Mouse (Mus musculus) midbrain, embryonic 16.5 days (tissue): ENCODE results near the gene Chchd3. TPM values are rescaled to one million over a fixed set of nuclear protein-coding genes. Genes with fewer than 3 reads are reported as not detected.

Experiments
- ATAC-seq: fragments of 200-750 bp; cut with Nextera tagmentation; 2 replicates; pipeline ENCODE4 v1.8.0; 2017; ENCODE audit warnings: moderate TSS enrichment
- H3K27ac ChIP-seq: fragments of 300-500 bp; sonication (generic); 2 replicates; pipeline ENCODE4 v1.5.1; 2014; ENCODE audit warnings: mild to moderate bottlenecking, low read length, mixed read lengths
- H3K27me3 ChIP-seq: fragments of 300-500 bp; sonication (generic); 2 replicates; pipeline ENCODE4 v1.6.1; 2014; ENCODE audit warnings: low read depth, low read length, mixed read lengths; ENCODE audit not compliant: control insufficient read depth, insufficient read depth
- H3K36me3 ChIP-seq: fragments of 300-500 bp; sonication (generic); 2 replicates; pipeline ENCODE4 v1.6.1; 2014; ENCODE audit warnings: mild to moderate bottlenecking, low read length, moderate library complexity, mixed read lengths; ENCODE audit not compliant: control insufficient read depth, insufficient read depth
- H3K4me1 ChIP-seq: fragments of 300-500 bp; sonication (generic); 2 replicates; pipeline ENCODE4 v1.6.1; 2014; ENCODE audit warnings: mild to moderate bottlenecking, low read length, mixed read lengths; ENCODE audit not compliant: control insufficient read depth, insufficient read depth
- H3K4me2 ChIP-seq: fragments of 300-500 bp; sonication (generic); 2 replicates; pipeline ENCODE4 v1.6.1; 2014; ENCODE audit warnings: mild to moderate bottlenecking, low read length, mixed read lengths
- H3K4me3 ChIP-seq: fragments of 300-500 bp; sonication (generic); 2 replicates; pipeline ENCODE4 v1.5.1; 2014; ENCODE audit warnings: low read depth, mild to moderate bottlenecking, low read length, moderate library complexity, mixed read lengths
- H3K9ac ChIP-seq: fragments of 300-500 bp; sonication (generic); 2 replicates; pipeline ENCODE4 v1.6.1; 2014; ENCODE audit warnings: low read depth, low read length, mixed read lengths
- H3K9me3 ChIP-seq: fragments of 300-500 bp; sonication (generic); replicated peaks from 2 replicates; pipeline ENCODE4 v1.6.1; 2014; ENCODE audit warnings: mild to moderate bottlenecking, low read length, mixed read lengths; ENCODE audit not compliant: control insufficient read depth, poor library complexity, severe bottlenecking
- WGBS: fragments of 180-500 bp; shearing (Covaris S2); extraction: QIAGEN DNeasy Blood & Tissue Kit; methylation state at CpG from one replicate; pipeline ENCODE4 v1.1.7; 2014; 5-methylcytosine and 5-hydroxymethylcytosine counted together
- polyA plus RNA-seq: library from polyadenylated mRNA; unstranded; fragments of >200 nt; fragmentation: Nextera tagmentation; extraction: Ambion mirVana; gene quantifications from 2 replicates; pipeline ENCODE4 v1.2.1, GENCODE M21; 2015

The Chchd3 gene
- polyA plus RNA-seq, 1 experiment from 2014 or later: 104 TPM

- H3K4me3 ChIP-seq: no peak overlapping the region
- 66% methylated on average over 8 of the region's 8 CpGs for WGBS
- H3K36me3 ChIP-seq: no peaks in the 10 kb centered on the region
- H3K9me3 ChIP-seq: no peaks in the 10 kb centered on the region
- no peak overlapping the region for H3K27ac ChIP-seq
- H3K9ac ChIP-seq: no peak overlapping the region
- no peaks in the 10 kb centered on the region for H3K27me3 ChIP-seq
- 0 out of 2 replicates have a peak, but pooled peaks have one; percentile 48 for ATAC-seq
- peaks cover 5% of the 10 kb centered on the region; the same call in 1 of the 2 replicates for H3K4me1 ChIP-seq
- H3K4me2 ChIP-seq: no peak overlapping the region
Measured at GRCm38 (mm10) chr6:32795653-32796500, 264.2 kb downstream of the Chchd3 start.

- 100% methylated on average over 1 of the region's 1 CpGs for whole genome bisulfite sequencing
- H3K9me3 ChIP-seq: no peaks in the 10 kb centered on the region
Measured at GRCm38 (mm10) chr6:32793575-32793974, 266.5 kb downstream of the Chchd3 start.

GRCm38 (mm10) chr6:32793163-32793562 is 266.9 kb downstream of the Chchd3 start:
- Histone ChIP-seq H3K9me3 (no peaks in the 10 kb centered on the region), H3K4me1 (peaks cover 5% of the 10 kb centered on the region; the same call in 1 of the 2 replicates), H3K36me3 (no peaks in the 10 kb centered on the region), H3K27me3 (no peaks in the 10 kb centered on the region), H3K4me2 (no peak overlapping the region), H3K9ac (no peak overlapping the region), H3K4me3 (no peak overlapping the region), H3K27ac (no peak overlapping the region)
- WGBS: 95% methylated on average over 3 of the region's 3 CpGs
- no peak for ATAC-seq

More at GRCm38 (mm10) chr6:32793575-32793974, 266.5 kb downstream of the Chchd3 start:
- ATAC-seq: no peak
- H3K9ac ChIP-seq: no peak overlapping the region
- no peaks in the 10 kb centered on the region for H3K27me3 ChIP-seq
- peaks cover 5% of the 10 kb centered on the region; the same call in 1 of the 2 replicates for H3K4me1 ChIP-seq
- H3K27ac ChIP-seq: no peak overlapping the region
- no peak overlapping the region for H3K4me3 ChIP-seq
- no peaks in the 10 kb centered on the region for H3K36me3 ChIP-seq
- H3K4me2 ChIP-seq: no peak overlapping the region

DNA sequence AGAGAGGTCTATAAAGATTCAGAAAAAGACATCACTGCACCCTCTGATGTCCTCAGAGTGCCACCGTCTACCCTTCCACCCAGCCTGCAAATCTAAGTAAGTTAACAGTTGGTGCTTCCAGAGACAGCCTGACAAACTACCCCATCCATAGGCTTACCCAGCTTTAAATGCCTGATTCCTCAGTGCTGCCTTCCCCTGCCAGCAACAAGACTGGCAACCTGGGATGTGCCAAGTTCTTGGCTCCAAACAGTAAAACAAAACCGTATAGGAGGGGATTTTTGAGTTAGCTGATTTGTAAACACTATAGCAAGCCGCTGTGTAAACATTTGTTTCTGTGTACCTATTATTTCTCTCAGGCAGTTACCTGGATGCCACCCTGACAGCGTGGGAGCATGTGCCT is 269.6 kb downstream of the Chchd3 start:
- Histone ChIP-seq H3K27ac (no peak overlapping the region), H3K36me3 (no peaks in the 10 kb centered on the region), H3K4me3 (no peak overlapping the region), H3K4me1 (no peaks in the 10 kb centered on the region), H3K27me3 (no peaks in the 10 kb centered on the region), H3K9me3 (no peaks in the 10 kb centered on the region), H3K4me2 (no peak overlapping the region), H3K9ac (no peak overlapping the region)
- WGBS: 88% methylated on average over 4 of the region's 4 CpGs
- no peak for ATAC-seq

- Histone ChIP-seq H3K4me3 (no peak overlapping the region), H3K27me3 (no peaks in the 10 kb centered on the region), H3K9me3 (no peaks in the 10 kb centered on the region), H3K4me1 (no peaks in the 10 kb centered on the region), H3K4me2 (no peak overlapping the region), H3K27ac (no peak overlapping the region), H3K36me3 (no peaks in the 10 kb centered on the region), H3K9ac (no peak overlapping the region)
- no peak for ATAC-seq
- 39% methylated on average over 1 of the region's 1 CpGs for WGBS
Measured at GRCm38 (mm10) chr6:32787399-32787798, 272.7 kb downstream of the Chchd3 start.

GRCm38 (mm10) chr6:32786196-32786595 is 273.9 kb downstream of the Chchd3 start:
- no peak for ATAC-seq
- no peak overlapping the region for H3K4me2 ChIP-seq
- no peaks in the 10 kb centered on the region for H3K36me3 ChIP-seq
- no peak overlapping the region for H3K9ac ChIP-seq
- H3K4me3 ChIP-seq: no peak overlapping the region
- H3K4me1 ChIP-seq: no peaks in the 10 kb centered on the region
- H3K9me3 ChIP-seq: no peaks in the 10 kb centered on the region
- over 99% methylated on average over 5 of the region's 5 CpGs for WGBS
- no peak overlapping the region for H3K27ac ChIP-seq
- H3K27me3 ChIP-seq: no peaks in the 10 kb centered on the region

GRCm38 (mm10) chr6:32783102-32783501 is 277.0 kb downstream of the Chchd3 start:
- Histone ChIP-seq H3K4me3 (no peak overlapping the region), H3K4me1 (peaks cover 7% of the 10 kb centered on the region), H3K9ac (no peak overlapping the region), H3K36me3 (no peaks in the 10 kb centered on the region), H3K4me2 (no peak overlapping the region), H3K27ac (no peak overlapping the region), H3K9me3 (no peaks in the 10 kb centered on the region), H3K27me3 (no peaks in the 10 kb centered on the region)
- 93% methylated on average over 4 of the region's 4 CpGs for WGBS
- ATAC-seq: no peak

GRCm38 (mm10) chr6:32780602-32781001 is 279.5 kb downstream of the Chchd3 start:
- no peaks in the 10 kb centered on the region for H3K36me3 ChIP-seq
- no peak overlapping the region for H3K9ac ChIP-seq
- peak overlapping the region; percentile 16; the same call in 1 of the 2 replicates for H3K4me2 ChIP-seq
- no peak overlapping the region for H3K4me3 ChIP-seq
- WGBS: 28% methylated on average over 11 of the region's 11 CpGs
- no peak overlapping the region for H3K27ac ChIP-seq
- H3K4me1 ChIP-seq: peaks cover 7% of the 10 kb centered on the region
- H3K9me3 ChIP-seq: no peaks in the 10 kb centered on the region
- no peak for ATAC-seq
- no peaks in the 10 kb centered on the region for H3K27me3 ChIP-seq

- no peaks in the 10 kb centered on the region for H3K27me3 ChIP-seq
- 66% methylated on average over 11 of the region's 11 CpGs for WGBS
- peaks cover 7% of the 10 kb centered on the region for H3K4me1 ChIP-seq
- no peak for ATAC-seq
- H3K4me3 ChIP-seq: no peak overlapping the region
- H3K9me3 ChIP-seq: no peaks in the 10 kb centered on the region
- no peak overlapping the region for H3K4me2 ChIP-seq
- no peaks in the 10 kb centered on the region for H3K36me3 ChIP-seq
- no peak overlapping the region for H3K9ac ChIP-seq
- H3K27ac ChIP-seq: no peak overlapping the region
Measured at GRCm38 (mm10) chr6:32776384-32776783, 283.7 kb downstream of the Chchd3 start.
